Comparison of ENCODE assay signal across 9 mouse cellular contexts in genomic region chr7:15974712-15975111, GRCm38 (mm10). TPM values are rescaled to one million over a fixed set of nuclear protein-coding genes. Genes with fewer than 3 reads are reported as not detected.
DNase-seq lines count a peak whose midpoint lies in the region; ATAC-seq and TF ChIP-seq lines count a peak whose summit lies in the region.
"Had no signal": no experiment of that assay in that cellular context is flagged by ENCODE, and none has a peak within 500 bp of the region (broad histone marks: within the 10 kb centered on the region; RNA-seq: fewer than 3 reads in every experiment).

No protein-coding gene starts in this region.

- H3K4me2 ChIP-seq in heart, embryonic 12.5 days: no peak overlapping the region
- H3K4me2 ChIP-seq: stomach, embryonic 15.5 days had no signal

- H3K4me3 ChIP-seq in heart, embryonic 12.5 days: no peak overlapping the region
- H3K4me3 ChIP-seq in C2C12 (ENCODE audit: insufficient read depth, poor library complexity, severe bottlenecking): no peak overlapping the region
- no peak overlapping the region for H3K4me3 ChIP-seq in cortical plate, adult 2 months (ENCODE audit: insufficient read depth, low read length)
- H3K4me3 ChIP-seq: stomach, embryonic 15.5 days had no signal

- peak; percentile 59 for TF ChIP-seq CTCF in C2C12 (IDR thresholded peaks at IDR 0.05; ENCODE audit: control insufficient read depth, insufficient read depth, insufficient read length)
- peak; percentile 78 for TF ChIP-seq CTCF in cortical plate, adult 2 months (IDR thresholded peaks at IDR 0.05; ENCODE audit: extremely low read depth, insufficient read depth, low read length)

- peaks cover 5% of the 10 kb centered on the region; the same call in 1 of the 2 replicates for H3K9me3 ChIP-seq in heart, embryonic 12.5 days (replicated peaks)
- H3K9me3 ChIP-seq: stomach, embryonic 15.5 days had no signal

- H3K36me3 ChIP-seq in heart, embryonic 12.5 days: peaks cover 88% of the 10 kb centered on the region
- no peaks in the 10 kb centered on the region for H3K36me3 ChIP-seq in C2C12 (ENCODE audit: control insufficient read depth, insufficient read depth)

- 63% methylated on average over 5 of the region's 5 CpGs for WGBS in heart, embryonic 12.5 days

- no peak for ATAC-seq in heart, embryonic 12.5 days (ENCODE audit: insufficient number of reproducible peaks, low FRiP score)

- no peak overlapping the region for H3K9ac ChIP-seq in heart, embryonic 12.5 days
- H3K9ac ChIP-seq: stomach, embryonic 15.5 days had no signal

- peak; percentile 97 for DNase-seq in heart, adult 11 months
- DNase-seq in adrenal gland, adult (ENCODE audit: inconsistent age in 2 of 2, low spot score in 1 of 2): peak; percentile 58 to 84
- DNase-seq in kidney, postnatal 14 days: peak; percentile 65
- peak; percentile 71 for DNase-seq in lung, postnatal 14 days
- peak; percentile 61 to 87 for DNase-seq in spleen, postnatal 4 days (ENCODE audit: low spot score in 2 of 2)

- peaks cover 4% of the 10 kb centered on the region for H3K4me1 ChIP-seq in heart, embryonic 12.5 days (replicated peaks)
- no peaks in the 10 kb centered on the region for H3K4me1 ChIP-seq in cortical plate, adult 2 months (ENCODE audit: control insufficient read depth, insufficient read depth, low read length)
- H3K4me1 ChIP-seq: stomach, embryonic 15.5 days had no signal

- no peaks in the 10 kb centered on the region for H3K79me2 ChIP-seq in C2C12 (ENCODE audit: control insufficient read depth, insufficient read depth)

- TF ChIP-seq POLR2A in cortical plate, adult 2 months (IDR thresholded peaks at IDR 0.05; ENCODE audit: extremely low read depth, insufficient read depth, low read length): no peak

- no peaks in the 10 kb centered on the region for H3K27me3 ChIP-seq in heart, embryonic 12.5 days (replicated peaks)
- no peaks in the 10 kb centered on the region for H3K27me3 ChIP-seq in C2C12 (ENCODE audit: control insufficient read depth, insufficient read depth, insufficient read length)
- H3K27me3 ChIP-seq: stomach, embryonic 15.5 days had no signal

- no peaks in the 10 kb centered on the region for H3K79me3 ChIP-seq in C2C12 (ENCODE audit: low read depth)

- no peak overlapping the region for H3K27ac ChIP-seq in heart, embryonic 12.5 days (ENCODE audit: poor library complexity, severe bottlenecking)
- no peak overlapping the region for H3K27ac ChIP-seq in cortical plate, adult 2 months (ENCODE audit: insufficient read depth, low read length)
- H3K27ac ChIP-seq: stomach, embryonic 15.5 days had no signal

- no peak overlapping the region for H3ac ChIP-seq in C2C12 (ENCODE audit: control insufficient read depth, insufficient read length, low read depth)

TF ChIP-seq in C2C12, 6 proteins besides CTCF, POLR2A, EP300 and RAD21:
- no peak for TF ChIP-seq CEBPB (IDR thresholded peaks at IDR 0.05; ENCODE audit: low read depth)
- no peak for TF ChIP-seq MYOG (IDR thresholded peaks at IDR 0.05; ENCODE audit: control insufficient read depth, extremely low read depth, insufficient read length)
- no peak for TF ChIP-seq FOSL1 (IDR thresholded peaks at IDR 0.05; ENCODE audit: insufficient read depth, low read length, poor library complexity, severe bottlenecking)
- TF ChIP-seq MYOD1 (IDR thresholded peaks at IDR 0.05; ENCODE audit: control insufficient read depth, insufficient read length, low read depth): no peak
- TF ChIP-seq USF1 (IDR thresholded peaks at IDR 0.05; ENCODE audit: low read depth): no peak
- TF ChIP-seq MAX (IDR thresholded peaks at IDR 0.05): no peak

RNA-seq across cellular contexts. Expression of gene Ehd2, which starts 7.3 kb away (rescaled TPM):
- 35.2 and 37.9 TPM in 2 replicates for polyA plus RNA-seq in heart, embryonic 12.5 days (2016; fragmentation: Nextera tagmentation; extraction: Ambion mirVana)
- 98.7 TPM for polyA plus RNA-seq in C2C12 (2012; fragmentation: generic; extraction: Trizol)
- 4.9 and 5.4 TPM in 2 replicates for polyA plus RNA-seq in cortical plate, adult 2 months (2012; rRNA removed)

RNA-seq across cellular contexts. Expression of gene Nop53, which starts 28.8 kb away (rescaled TPM):
- polyA plus RNA-seq in heart, embryonic 12.5 days (2016; fragmentation: Nextera tagmentation; extraction: Ambion mirVana): 122 and 126 TPM in 2 replicates
- polyA plus RNA-seq in C2C12 (2012; fragmentation: generic; extraction: Trizol): 228 TPM
- polyA plus RNA-seq in cortical plate, adult 2 months (2012; rRNA removed): 91.6 and 109 TPM in 2 replicates

RNA-seq across cellular contexts. Expression of gene Selenow, which starts 52.5 kb away (rescaled TPM):
- polyA plus RNA-seq in heart, embryonic 12.5 days (2016; fragmentation: Nextera tagmentation; extraction: Ambion mirVana): 759 and 790 TPM in 2 replicates
- polyA plus RNA-seq in C2C12 (2012; fragmentation: generic; extraction: Trizol): 423 TPM
- polyA plus RNA-seq in cortical plate, adult 2 months (2012; rRNA removed): 1,858 and 2,021 TPM in 2 replicates
